Mouse (Mus musculus): ENCODE data around the gene Ear2.
"Not testable (repeated sequence)": the region's sequence is repeated elsewhere in the genome, so short reads cannot be mapped to it uniquely, and the experiment has no call there.

GRCm38 (mm10) chr14:44091524-44091923 is 10.9 kb upstream of the Ear2 start:
- not testable (repeated sequence) for TF ChIP-seq CTCF (IDR thresholded peaks at IDR 0.05; ENCODE audit: control insufficient read depth, insufficient read depth, low read length); POLR2A (IDR thresholded peaks at IDR 0.05; ENCODE audit: borderline replicate concordance, control insufficient read depth, low read depth, low read length)
